ENCODE assay signal across 9 mouse cellular contexts in genomic region chr14:106176879-106177278, GRCm38 (mm10).
A peak's percentile ranks its signal among the peaks of the same experiment; 100 is the strongest.
DNase-seq lines count a peak whose midpoint lies in the region; ATAC-seq and TF ChIP-seq lines count a peak whose summit lies in the region.
"Had no signal": no experiment of that assay in that cellular context is flagged by ENCODE, and none has a peak within 500 bp of the region (broad histone marks: within the 10 kb centered on the region; RNA-seq: fewer than 3 reads in every experiment).

No protein-coding gene starts in this region.

- 32% methylated on average over 5 of the region's 5 CpGs for WGBS in forebrain, postnatal 0 days

- no peak overlapping the region for H3K4me3 ChIP-seq in gastrocnemius, adult 2 months
- H3K4me3 ChIP-seq in forebrain, postnatal 0 days (ENCODE audit: low read depth, low read length), result no peak overlapping the region

- H3K9ac ChIP-seq in forebrain, postnatal 0 days, result no peak overlapping the region

- no peaks in the 10 kb centered on the region for H3K9me3 ChIP-seq in forebrain, postnatal 0 days (ENCODE audit: low read length)

- H3K4me2 ChIP-seq in forebrain, postnatal 0 days (ENCODE audit: low read depth), result no peak overlapping the region

- no peaks in the 10 kb centered on the region for H3K36me3 ChIP-seq in forebrain, postnatal 0 days (ENCODE audit: insufficient read depth)

- DNase-seq in gastrocnemius, adult 2 months, result peak; percentile 75
- no peak for DNase-seq in gastrocnemius, postnatal 4 days (ENCODE audit: low spot score in 2 of 2)
- DNase-seq in adipocyte (ENCODE audit: low spot score), result peak; percentile 50
- DNase-seq in forebrain, postnatal 0 days, result peak; percentile 43
- DNase-seq in layer of hippocampus, postnatal 14 days (ENCODE audit: low spot score in 2 of 2), result peak; percentile 6 to 52
- no peak for DNase-seq in adrenal gland, postnatal 36 days
- DNase-seq in urinary bladder, adult 2 months (ENCODE audit: low spot score), result no peak

- intact Hi-C loops in gastrocnemius, adult 2 months (cut with DNase I), result no loop called here

- peak; percentile 91 for ATAC-seq in forebrain, postnatal 0 days
- no peak for ATAC-seq in erythroblast, adult 5-6 weeks (replicated peaks; ENCODE audit: low FRiP score, poor library complexity, severe bottlenecking)

- H3K27ac ChIP-seq in gastrocnemius, adult 2 months, result peak overlapping the region; percentile 66
- H3K27ac ChIP-seq in forebrain, postnatal 0 days (ENCODE audit: low read depth, low read length), result no peak overlapping the region

- no peaks in the 10 kb centered on the region for H3K27me3 ChIP-seq in forebrain, postnatal 0 days (ENCODE audit: insufficient read depth, low read length)
- H3K27me3 ChIP-seq: CH12.LX had no signal

- no peak for TF ChIP-seq CTCF in gastrocnemius, adult 2 months (IDR thresholded peaks at IDR 0.05)
- TF ChIP-seq CTCF in forebrain, postnatal 0 days (IDR thresholded peaks at IDR 0.05; ENCODE audit: low read depth), result no peak

- H3K4me1 ChIP-seq in forebrain, postnatal 0 days (ENCODE audit: insufficient read depth), result no peaks in the 10 kb centered on the region

Comparison
In these comparisons a context has a peak if more than half of its experiments do, and no peak if none do; other contexts are left out.
1. DNase-seq: peak in gastrocnemius, adult 2 months (single experiment), adipocyte (single experiment), forebrain, postnatal 0 days (single experiment) and layer of hippocampus, postnatal 14 days (2 of 2); none in gastrocnemius, postnatal 4 days (0 of 2), adrenal gland, postnatal 36 days (0 of 2) and urinary bladder, adult 2 months (single experiment).